Mouse (Mus musculus) layer of hippocampus, postnatal 14 days (tissue): ENCODE results near the gene Siah1b. TPM values are rescaled to one million over a fixed set of nuclear protein-coding genes. Genes with fewer than 3 reads are reported as not detected.

Experiments
- DNase-seq, 2 experiments: peaks; one replicate each; pipeline ENCODE4 v3.0.0; 2021 to 2022; ENCODE audit warnings: low spot score in 2 of 2, mixed read lengths in 1 of 2
- long read RNA-seq, 2 experiments: library from polyadenylated mRNA; stranded (forward); transcript quantifications; one replicate each; pipeline ENCODE4 v2.0.0; 2021
- total RNA-seq, 2 experiments: library from RNA; stranded (reverse); gene quantifications; 2 replicates each; pipeline ENCODE4 v1.2.3; 2021

The Siah1b gene
- total RNA-seq, result 10 to 100 TPM; 10.5 to 13.6 TPM
- long read RNA-seq, experiment 1, transcript Siah1b-203 (4 exons, 803 nt), result major isoform, 10 of 11 reads
- long read RNA-seq, experiment 1, partial matches to known transcripts, result 0 of 11 reads
- long read RNA-seq, experiment 1, other reads (novel, unspliced or antisense), result 0 of 11 reads
- long read RNA-seq, experiment 2, transcript Siah1b-203 (4 exons, 803 nt), result major isoform, 6 of 8 reads
- long read RNA-seq, experiment 2, partial matches to known transcripts, result 1 of 8 reads
- long read RNA-seq, experiment 2, other reads (novel, unspliced or antisense), result 0 of 8 reads

DNA sequence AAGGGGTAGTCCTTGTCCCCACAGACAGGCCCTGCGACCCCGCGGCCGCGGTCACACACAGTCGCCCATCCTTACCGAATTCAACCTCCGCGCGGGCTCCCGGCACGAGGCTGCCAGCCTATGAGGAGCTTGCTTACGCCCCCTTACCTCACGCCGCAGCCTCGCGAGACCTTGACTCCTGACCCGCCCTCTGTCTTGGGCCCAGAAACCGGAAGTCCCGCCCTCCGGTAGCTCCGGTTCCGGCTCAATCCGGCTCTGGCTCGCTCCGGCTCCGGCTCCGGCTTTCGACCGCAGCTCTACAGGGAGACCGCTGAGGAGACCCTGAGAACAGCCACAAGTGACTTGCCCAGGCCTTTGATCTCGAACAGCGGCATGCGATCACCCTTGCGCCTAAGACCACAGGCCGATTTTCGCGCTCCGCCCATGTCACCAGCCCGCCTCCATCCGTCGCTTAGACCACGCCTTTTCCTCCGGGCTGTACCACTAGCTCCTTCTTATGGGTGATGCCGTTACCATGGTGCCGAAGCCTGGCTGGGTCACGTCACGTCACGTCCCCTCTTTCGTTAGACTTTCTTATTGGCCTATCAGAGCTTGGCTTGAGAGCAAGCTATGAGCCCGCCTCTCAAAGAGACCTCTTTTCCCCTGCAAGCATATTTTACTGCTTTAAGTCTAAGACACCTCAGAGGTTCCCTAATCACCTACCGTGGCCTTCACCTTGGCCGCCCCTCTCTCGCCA is at the start of gene Siah1b:
Gene Siah1b, minus strand, starts transcription at position 454 of the 736 bp plus-strand sequence.
- DNase-seq, result peak; percentile 92 to 93

DNA sequence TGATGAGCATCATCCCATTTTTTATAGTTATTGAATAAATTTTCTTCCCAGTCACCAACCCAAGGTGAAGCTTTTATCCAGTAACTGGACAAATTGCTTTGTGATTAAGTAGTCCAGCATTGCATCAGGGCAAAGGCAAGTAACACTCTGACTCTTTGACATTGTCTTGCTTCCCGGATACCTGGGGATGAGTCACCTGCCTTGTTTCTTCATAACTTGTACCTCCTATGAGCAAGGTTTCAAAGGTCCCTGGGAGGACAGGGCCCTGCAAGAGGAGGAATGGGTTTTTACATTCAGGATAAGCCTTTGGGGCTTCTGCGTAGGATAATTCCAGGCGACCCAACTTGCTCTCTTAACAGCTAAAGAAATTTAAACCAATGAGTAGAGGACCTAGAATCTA is 47.6 kb upstream of the Siah1b start:
- no peak for DNase-seq

DNA sequence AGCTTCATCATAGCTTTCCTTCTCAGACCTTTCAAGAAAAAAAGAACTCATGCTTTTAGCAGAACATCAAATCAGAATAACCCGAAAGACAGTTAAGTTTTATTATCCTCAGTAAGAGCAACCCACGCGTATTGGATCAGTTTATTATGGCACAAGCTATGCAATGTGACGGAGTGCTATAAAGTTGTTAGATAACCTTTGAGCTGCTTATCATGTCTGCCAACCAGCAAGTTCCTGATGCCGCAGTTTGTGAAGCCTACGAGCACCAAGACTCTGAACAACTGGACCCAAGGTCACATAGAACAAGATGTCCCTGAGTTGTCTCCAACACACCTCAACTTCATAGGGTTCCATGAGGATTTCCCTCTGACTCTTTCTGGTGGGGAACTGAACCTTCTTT is 37.5 kb upstream of the Siah1b start:
- no peak for DNase-seq

DNA sequence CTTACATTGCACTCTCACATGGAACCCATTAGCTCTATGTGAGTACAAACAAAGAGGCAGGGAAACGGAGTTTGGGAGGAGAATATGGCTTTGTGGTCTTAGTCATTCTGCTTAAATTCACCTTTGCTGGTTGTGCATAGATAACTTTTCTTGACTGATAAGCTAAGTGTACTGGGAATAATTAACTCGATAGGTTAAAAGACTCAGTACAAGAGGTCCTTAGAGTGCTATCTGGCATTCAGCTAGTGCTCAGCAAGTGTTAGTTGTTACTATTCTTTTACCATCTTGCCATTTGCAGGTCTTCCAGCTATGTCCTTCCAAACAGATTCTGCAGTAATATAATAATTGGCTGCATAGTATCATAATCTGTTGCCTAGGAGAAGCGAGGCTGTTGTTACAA is 34.9 kb upstream of the Siah1b start:
- DNase-seq, result peak in 1 of 2 experiments; percentile 4

DNA sequence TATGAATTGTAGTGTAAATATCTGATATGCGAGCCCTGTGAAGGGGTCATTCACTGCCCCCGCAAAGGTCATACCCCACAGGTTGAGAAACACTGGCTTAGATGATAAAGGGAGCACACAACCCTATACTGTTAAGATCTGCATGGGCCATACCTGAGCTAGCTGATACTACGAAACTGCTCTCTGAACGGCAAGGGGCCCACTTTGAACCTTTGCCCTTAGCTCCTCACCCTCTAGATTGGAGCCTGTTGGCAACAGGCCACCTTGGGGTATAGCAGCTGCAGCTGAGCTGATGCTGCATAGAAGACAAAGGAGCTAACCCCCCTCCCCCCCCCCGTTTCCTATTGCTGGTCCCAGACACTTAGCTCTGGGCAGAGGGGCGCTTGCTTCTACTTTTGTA is 26.4 kb upstream of the Siah1b start:
- no peak for DNase-seq

DNA sequence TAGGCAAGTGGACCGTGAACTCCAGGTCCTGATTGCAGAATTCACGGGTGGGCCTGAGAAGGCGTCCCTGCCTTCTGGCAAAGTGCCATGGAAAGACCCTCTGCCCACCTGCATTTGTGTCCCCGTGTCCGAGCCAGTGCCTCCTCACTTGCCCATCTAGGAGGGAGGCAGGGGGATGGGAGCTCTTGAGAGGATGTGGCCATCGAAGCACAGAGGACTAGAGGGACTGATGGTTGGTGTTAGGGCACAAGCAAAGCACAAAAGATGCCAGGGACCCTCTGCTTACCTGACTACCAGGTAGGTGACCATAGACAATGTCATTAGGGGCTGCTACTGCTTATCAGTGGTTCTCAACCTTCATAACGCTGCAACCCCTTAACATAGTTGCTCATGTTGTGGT is 25.9 kb upstream of the Siah1b start:
- DNase-seq, result no peak

DNA sequence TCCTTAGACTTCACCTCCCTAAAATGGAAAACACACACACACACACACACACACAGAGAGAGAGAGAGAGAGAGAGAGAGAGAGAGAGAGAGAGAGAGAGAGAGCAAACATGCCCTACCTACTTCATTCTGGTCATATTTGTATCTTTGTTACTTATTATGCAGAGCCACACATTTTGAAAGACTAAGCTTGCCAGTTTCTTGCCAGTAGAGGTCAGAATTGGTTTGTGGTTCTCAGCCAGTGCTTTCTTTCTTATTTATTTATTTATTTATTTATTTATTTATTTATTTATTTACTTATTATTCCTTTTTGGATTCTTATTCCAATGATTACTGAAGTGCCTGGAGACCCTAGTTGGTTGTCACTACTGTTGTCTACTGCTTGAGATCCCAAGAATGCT is 25.2 kb upstream of the Siah1b start:
- DNase-seq, result no peak

DNA sequence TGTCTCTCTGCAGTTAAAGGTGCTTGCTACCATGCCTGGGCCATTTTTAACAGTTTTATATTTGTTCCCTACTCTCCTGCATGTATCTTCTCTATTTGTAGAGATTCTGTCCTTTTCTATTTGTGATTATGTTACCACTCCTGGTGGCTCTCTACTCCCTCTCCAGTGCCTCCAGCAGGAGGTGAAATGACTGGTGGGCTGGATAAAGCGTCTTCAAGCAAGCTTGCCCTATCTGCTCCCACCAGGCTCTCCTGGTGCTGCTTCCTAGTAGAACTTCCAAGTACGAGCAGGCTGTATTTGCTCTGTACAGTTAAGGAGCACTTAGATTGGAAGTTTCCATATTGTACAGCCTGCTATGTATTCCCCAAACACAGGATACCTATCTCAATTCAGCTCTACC is 19.5 kb upstream of the Siah1b start:
- DNase-seq, result no peak

DNA sequence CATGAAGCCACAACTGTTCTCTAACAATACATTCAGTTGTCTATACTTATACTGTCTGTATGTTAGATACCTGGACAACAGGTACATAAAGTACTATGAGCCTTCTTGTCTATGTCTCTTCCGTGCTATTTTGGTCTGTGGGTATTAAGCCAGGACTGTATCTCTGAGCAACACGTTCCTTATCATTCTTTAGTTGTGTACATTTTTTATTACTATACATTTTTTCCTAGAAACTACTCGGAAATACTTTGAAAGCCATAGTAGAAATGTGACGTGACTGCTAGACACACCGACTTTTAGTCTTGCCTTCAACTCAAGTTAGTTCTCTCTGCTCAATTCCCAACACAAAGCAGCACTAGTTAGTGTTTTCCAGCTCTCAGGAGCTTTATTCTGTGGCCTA is 17.1 kb upstream of the Siah1b start:
- DNase-seq, result no peak

DNA sequence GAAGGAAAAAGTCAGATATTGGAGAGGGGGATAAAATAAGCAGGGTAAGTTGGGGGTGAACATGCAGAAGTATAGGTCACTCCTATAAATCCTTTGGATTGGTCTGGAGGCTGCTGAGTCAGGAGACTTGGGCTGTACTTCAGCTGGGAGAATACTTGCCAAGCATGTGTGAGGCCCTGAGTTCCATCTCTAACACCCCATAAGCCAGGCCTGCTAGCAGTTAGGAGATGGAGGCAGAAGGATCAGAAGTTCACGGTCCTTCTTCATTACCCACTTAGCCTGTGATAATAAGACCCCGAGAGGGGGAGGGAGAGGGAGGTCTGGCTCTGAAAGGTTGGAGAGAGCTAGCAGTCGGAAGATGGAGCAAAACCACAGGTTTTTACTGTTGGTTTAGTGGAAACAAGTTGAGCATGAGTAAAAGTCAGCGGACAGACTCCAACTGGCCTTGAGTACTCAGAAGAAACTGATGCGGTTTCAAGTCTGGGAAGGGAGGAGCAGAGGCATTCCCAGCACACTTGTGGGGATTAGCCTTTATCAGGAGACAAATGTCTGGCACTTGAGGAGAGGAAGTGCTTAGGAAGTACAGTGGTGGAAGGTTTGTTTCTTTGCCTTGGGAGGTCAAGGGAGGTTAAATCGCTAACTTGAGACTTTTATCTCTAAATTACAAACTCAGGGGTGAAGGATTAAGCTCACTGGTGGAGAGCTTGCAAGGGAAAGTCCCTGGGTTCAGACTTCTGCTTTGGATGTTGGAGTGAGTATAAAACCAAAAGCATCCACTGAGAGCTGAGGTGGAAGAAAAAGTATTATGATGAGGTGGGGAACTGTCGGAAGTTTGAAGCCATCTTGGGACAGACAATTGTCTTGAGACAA is 16.2 kb upstream of the Siah1b start:
- DNase-seq, result no peak

DNA sequence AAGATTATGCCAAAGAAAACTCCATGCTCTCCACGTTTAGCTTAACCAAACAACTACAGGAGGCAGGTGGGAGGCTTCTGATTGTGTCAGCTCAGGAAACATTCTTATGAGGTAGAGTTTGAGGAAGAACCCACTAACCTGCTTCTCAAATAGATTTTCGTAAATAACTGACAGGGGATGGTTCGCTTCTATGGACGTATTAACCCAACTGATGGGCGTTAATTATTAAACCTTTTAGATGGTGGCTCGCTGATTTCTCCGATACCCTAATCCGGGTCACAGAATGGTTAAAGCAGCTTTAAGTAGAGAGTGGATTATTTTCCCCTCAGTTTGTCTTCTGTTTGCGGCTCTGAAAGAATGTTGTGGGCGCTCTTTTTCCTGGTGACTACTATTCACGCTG is 13.6 kb upstream of the Siah1b start:
- DNase-seq, result no peak

DNA sequence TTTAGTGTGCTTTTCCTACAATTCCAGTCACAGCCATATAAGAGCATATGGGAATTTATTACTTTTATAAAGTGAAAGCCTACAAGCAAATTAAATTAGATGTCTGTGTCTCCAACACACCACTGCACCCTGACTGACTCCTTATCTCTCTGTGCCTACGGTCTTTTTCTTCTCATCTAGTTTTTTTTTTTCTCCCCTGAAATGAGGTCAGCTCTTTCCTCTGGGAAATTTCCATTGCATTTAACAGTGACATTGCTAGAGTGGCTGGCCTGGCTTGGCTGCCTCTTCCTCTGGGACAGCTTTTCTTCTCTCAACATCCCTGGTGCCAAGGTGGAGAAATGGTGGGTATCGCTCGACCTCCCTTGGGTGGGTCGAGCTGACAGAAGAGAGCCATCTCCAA is 12.3 kb upstream of the Siah1b start, which contains the start of gene Cltrn:
Gene Cltrn, plus strand, starts transcription at position 249 of the 400 bp plus-strand sequence.
- no peak for DNase-seq

DNA sequence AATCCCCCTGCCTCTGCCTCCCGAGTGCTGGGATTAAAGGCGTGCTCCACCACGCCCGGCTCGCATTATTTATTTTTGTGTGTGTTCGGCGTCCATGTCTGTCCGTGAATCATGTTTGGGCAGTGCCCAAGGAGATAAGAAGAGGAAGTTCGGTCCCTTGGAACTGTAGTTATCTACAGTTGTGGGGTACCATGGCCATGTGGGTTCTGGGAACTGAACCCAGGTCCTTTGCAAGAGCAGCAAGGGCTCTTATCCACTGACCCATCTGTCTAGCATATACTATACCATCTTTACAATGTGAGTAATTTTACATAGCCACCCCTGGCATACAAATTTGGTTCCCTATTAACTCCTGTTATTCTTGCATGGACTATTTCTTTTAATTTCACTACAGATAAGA is 5.7 kb upstream of the Siah1b start:
- no peak for DNase-seq

DNA sequence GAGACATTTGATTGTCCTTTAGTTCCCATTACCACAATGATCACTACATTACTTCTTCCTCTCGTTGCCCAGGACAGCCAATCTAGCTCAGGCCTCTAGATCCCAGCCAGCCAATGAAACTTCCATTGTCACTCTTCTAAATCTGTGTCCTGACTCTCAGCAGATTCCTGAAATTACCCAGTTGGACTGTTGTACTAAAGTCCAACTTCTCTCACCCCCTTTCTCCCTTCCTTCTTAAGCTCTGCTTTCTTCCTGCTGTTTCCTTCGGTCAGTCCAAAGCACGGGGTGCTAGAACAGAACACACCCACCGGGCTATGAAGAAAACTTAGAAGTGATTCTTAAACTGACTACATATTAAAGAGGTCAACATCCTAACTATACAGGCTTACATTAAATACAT is 7.3 kb downstream of the Siah1b start:
- no peak for DNase-seq

DNA sequence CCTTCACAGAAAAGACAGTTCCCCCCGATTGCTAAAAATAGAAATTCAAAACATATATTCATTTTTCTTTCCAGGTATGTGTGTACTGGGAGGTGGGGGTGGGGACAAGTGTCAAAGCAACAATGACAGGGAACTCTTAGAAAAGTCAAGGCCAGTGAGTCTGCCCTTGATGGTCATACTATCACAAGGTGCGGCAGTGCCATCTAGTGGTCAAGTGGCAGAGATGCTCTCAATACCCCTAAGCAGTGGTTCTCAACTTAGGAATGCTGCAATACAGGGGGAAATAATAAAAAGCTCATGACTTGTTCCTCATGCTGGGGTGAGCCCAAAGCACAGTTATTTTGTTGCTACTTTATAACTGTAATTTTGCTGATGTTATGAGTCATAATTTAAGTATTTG is 10.1 kb downstream of the Siah1b start:
- DNase-seq, result peak; percentile 21 to 67

DNA sequence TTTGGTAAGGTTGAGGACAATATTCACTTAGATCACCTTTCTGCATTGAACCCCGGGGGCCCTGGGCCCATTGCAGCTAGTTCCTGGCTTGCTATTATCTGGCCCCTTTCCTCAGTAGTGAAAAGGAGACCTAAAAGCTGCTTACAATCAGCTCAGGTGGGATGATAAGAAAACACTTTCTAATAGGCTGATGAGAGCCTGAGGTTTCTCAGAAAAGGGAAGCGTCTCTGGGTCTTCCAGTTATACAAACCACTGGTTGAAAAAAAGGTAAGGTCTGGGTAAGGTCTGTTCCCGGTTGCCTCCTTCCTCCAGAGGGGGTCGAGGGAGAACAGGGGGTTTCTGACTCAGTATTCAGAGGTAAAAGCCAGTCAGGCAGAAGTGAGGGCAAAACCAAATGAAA is 17.2 kb downstream of the Siah1b start:
- DNase-seq, result no peak

DNA sequence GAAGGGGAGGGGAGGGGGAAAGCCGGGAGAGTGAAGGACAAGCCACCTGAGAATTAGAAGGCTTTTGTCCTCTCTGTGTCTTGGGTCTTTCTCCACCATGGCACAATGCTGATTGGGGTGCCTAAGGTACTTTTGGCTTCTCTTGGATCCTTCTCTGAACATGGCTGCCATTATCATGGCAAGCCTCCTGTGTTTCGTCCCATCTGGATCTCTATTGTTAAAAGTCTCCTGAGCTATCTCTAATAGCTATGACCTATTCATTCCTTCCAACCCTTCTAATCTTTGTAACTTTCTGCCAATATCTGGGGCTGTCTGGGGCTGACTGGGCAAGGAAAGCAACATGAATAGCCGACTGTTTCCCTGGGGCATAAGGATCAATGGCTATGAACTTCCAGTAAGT is 17.8 kb downstream of the Siah1b start:
- no peak for DNase-seq

DNA sequence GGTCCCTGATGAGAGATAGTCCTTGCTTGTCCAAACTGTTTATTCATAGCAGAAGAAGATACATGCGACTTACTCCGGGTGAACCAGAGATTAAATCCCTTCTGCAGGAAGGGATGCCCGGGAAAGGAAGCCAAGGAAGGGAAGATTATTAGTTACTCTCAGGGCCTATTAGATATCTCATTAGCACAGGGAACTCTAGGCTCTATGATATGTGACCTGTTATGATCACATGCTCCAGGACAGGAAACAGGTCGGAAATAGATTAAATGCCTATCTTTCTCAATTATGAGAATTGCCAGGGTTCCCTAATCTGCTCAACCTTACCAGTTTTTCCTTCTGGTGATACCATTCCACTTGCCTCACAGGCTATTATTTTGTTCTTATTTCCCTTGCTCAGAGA is 20.6 kb downstream of the Siah1b start:
- DNase-seq, result no peak

DNA sequence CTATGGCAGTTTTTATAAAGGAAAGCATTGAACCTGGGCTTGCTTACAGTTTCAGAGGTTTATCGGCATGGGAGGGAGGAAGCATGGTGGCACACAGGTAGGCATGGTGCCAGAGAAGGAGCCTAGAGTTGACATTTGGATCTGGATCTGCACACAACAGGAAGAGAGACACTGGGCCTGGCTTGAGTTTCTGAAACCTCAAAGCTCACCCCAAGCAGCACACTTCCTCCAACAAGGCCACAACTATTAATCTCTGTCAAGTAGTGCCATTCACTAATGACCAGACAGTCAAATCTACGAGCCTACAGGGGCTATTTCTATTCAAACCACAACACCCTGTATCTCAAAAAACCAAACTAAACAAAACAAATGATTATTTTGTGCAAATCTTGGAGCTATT is 29.6 kb downstream of the Siah1b start:
- DNase-seq, result no peak

DNA sequence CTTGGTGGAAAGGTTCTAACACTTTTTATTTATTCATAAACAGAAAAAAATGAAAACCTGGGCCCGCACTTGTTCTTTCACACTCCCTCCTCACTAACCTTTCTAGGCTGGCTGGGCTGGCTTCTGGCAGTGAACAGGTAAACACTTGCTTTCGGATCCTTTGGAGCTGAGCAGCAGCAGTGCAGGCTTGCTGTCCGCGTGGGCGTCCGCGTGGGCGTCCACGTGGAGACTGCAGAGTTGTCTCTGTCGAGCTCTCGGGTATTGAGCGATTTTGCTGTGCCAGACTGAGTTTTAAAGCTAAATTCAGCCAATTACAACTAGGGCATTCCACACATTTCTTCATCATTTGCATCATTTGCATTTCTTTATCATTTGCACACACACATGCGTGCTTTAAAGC is 34.2 kb downstream of the Siah1b start:
- peak; percentile 5 for DNase-seq

DNA sequence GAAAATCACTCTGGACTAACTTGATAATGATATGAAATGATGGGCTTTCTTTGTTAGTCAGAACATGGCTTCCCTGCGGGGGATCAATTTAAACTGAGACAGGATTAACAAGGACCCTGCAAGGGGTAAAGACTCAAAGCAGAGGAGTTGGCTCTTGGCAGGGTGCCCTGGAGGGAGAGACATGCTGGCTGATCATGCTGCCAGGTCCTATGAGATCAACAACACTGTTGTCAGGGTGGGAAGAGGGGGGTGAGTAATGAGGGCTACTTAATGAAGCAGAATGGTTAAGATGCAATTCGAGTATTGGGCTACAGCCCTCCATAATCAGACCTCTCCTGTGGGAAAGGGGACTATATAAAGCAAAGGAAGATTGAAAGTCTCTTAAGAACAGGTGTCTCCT is 37.4 kb downstream of the Siah1b start:
- DNase-seq, result no peak

DNA sequence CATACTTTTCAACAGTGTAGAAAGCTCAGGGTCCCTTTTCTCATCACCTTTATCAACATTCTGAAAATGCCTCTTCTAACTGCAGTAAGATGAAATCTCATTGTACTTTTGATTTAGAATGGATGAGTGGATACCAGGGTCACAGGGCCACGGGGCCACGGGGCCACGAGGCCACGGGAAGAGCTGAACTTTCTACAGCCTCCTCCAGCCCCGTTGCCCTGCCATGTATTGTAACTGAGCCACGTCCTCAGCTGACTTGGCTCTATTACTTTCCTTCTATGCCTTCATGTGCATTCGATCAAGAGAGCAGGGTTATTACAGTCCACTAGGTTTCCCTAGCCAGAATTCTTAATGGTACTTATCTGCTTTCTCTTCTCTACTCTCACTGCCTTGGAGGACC is 40.4 kb downstream of the Siah1b start:
- no peak for DNase-seq
